Mouse (Mus musculus): ENCODE results near the gene Vwa2.

DNA sequence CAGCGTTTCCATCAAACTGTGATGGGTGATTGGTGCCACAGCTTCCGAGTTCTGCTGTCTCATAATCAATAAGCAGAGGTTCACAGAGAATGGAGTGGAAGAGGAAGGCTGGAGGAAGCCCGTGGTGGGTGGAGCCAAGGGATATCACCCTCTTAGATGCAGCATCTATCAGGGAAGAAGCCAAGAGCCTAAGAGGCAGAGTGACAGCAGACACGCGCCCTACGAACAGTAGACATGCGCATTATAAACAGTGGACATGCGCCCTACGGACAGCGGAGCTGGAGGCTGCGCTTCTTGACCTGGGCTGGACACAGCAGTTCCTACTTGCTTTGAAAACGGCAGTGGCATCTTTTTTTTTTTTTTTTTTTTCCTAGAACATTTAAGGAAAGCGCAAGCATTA, 80.8 kb downstream of the Vwa2 start:
- TF ChIP-seq MYOD1 (IDR thresholded peaks at IDR 0.05; ENCODE audit: control insufficient read depth, insufficient read length, low read depth) (no peak), CTCF (IDR thresholded peaks at IDR 0.05; ENCODE audit: control insufficient read depth, insufficient read depth, insufficient read length) (no peak), MAX (IDR thresholded peaks at IDR 0.05) (no peak), CEBPB (IDR thresholded peaks at IDR 0.05; ENCODE audit: low read depth) (no peak), USF1 (IDR thresholded peaks at IDR 0.05; ENCODE audit: low read depth) (no peak)

Data from C2C12 (cell line).